Mouse (Mus musculus) left cerebral cortex, adult 11 months (tissue): ENCODE measurements around the gene Gm37240.

ENCODE experiments used
- DNase-seq: peaks from one replicate; pipeline ENCODE4 v3.0.0; 2022; ENCODE audit warnings: low spot score

Gm37240 gene

DNA sequence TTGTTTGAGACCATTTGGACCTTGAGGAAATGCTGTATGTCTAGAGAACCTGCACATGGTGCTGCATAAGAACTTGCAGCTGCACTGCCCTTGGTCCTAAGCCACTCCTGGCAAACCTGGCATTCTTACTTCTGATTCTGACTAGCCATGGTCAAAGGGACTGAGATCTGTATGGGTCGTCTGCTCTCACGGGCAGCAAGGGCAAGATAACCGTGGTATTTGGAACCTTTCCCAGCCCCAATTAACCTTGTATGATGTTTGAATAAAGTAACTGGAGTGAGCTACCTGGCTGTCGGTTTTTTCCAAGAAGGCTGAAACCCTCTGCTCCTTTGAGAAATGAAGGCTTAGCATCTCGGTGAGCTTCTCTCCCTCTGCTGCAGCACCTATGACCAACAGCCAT lies 8.4 kb downstream of the Gm37240 start:
- no peak for DNase-seq

- DNase-seq, result no peak
These were observed 23.3 kb downstream of the Gm37240 start for GRCm38 (mm10) chr3:85863996-85864395.

GRCm38 (mm10) chr3:85862886-85863285 lies 24.4 kb downstream of the Gm37240 start:
- no peak for DNase-seq

- DNase-seq, result no peak
These were observed 26.3 kb downstream of the Gm37240 start for GRCm38 (mm10) chr3:85860996-85861395.

DNA sequence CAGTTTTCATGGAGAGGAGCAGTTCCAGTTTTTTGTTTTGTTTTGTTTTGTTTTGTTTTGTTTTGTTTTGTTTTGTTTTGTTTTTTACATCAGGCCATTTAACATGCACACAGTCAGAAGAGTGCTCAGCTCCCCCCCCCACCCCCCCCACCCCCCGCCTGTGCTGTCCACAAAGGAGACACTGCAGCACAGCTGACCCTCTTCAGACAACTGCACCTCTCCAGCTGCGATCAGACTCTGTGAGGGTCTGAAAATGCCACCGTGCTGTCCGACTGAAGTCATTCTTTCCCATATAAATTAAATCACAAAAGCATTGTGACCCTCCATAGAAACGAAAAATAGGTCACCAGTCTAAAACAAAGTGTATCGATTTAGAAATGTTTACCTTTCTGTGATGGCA lies 28.0 kb downstream of the Gm37240 start:
- no peak for DNase-seq

GRCm38 (mm10) chr3:85858140-85859135 lies 28.9 kb downstream of the Gm37240 start:
- no peak for DNase-seq

DNA sequence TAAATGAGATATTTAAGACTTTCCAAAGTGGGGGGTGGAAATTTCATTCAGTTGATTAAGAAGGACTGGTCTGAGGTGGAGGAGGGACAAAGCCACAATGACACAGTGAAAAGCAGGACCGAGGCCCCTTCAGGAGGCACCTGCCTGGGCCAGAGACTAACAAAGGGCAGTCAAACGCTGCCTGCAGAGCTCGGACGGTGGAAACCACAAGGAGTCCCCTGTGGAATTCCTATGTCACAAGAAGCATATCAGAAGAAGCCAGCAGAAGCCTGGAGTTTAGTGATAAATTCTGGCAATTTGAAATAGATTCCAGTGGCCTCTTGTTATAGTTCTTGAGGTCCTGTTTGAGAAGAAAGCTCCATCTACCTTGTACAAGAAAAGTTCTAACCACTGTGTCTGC lies 30.2 kb downstream of the Gm37240 start:
- no peak for DNase-seq

DNA sequence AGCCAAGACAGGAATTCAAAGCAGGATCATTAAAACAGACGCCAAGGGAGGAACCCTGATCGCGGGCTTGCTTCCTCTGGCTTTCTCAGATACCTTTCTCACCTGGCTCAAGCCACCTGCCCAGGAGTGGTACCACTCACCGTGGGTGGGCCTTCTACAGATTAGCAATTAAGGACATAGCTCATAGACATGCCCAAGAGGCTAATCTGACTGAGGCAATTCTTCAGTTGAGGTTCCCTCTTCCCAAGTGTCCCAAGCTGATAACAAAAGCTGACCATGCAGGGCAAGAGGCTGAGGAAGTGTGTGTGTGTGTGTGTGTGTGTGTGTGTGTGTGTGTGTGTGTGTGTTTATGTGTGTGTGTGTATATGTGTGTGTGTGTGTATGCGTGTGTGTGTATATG lies 31.4 kb downstream of the Gm37240 start:
- no peak for DNase-seq

DNA sequence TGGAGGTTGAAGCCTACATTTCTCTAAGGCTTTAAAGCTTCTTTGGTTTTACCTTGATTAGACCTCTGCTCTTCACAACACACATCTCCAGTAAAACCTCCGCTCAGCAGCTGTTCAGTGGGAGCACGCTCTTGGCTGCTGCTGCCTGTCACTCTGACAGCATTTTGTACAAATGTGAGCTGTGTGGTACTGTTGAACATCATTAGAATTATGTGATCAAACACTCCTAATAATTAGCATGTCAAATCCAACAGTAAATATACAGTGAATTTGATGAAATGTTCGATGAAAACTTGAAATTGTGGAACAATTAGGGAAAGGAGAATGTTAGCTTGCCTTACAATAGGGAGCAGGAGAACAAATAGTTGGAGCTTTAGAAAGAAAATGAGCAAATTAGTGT lies 32.3 kb downstream of the Gm37240 start:
- no peak for DNase-seq

GRCm38 (mm10) chr3:85854143-85854542 lies 33.2 kb downstream of the Gm37240 start:
- DNase-seq, result no peak

DNA sequence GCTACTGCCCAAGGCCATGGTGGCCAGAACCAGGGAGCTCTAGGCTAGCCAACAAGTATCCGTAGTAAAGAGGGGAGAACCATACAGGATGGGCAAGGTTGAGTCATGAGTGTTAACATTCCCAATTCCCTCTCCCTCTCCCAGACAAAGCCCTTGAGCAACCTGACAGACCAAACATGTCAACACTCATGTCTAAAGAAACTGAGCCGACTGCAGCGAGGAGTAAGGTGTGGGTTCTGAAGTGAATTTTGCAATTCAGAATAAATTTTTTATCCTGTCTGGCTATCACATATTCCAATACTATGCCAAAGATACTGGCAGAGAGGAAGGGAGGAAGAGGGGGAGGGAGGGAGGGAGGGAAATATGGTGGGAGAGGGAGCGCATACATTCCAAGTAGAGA lies 33.6 kb downstream of the Gm37240 start:
- DNase-seq, result no peak

DNA sequence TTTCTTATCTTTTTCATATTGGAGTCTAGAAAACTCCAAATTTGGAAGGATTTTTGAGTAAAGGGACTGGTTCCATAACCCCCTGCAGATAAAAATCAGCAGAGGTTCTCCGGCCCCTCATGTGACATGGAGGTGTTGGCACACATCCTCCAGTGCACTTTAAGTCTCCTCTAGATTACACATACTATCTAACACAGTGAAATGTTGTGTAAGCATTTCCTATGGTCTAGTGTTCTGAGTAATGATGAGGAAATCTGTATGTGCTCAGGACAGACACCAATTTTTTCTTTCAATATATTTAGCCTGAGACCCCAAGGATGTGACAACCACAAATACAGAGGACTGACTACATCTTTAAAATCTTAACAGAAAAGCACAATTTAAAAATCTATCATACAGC lies 37.2 kb downstream of the Gm37240 start:
- DNase-seq, result no peak

- DNase-seq, result no peak
These were observed 41.0 kb downstream of the Gm37240 start for GRCm38 (mm10) chr3:85846316-85846715.

DNA sequence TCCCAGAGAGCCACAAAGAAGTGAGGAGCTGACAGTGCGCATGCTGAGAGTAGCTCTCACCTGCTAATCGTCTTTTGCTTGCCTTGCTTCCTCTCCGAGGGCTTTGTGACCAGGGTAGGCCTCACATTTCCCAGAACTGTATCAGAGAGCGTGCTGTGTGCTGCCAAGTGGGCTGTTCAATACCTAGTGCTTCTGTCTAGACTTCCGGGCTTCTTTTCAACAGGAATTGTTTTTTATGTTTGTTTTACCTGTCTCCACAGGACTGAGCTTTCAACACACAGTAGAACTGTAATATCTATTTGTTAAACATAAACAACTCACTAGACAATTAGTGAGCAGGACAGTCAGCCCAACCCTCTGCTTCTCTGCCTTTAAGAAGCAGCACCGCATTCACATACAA lies 42.0 kb downstream of the Gm37240 start:
- DNase-seq, result no peak

GRCm38 (mm10) chr3:85842881-85843218 lies 44.5 kb downstream of the Gm37240 start:
- no peak for DNase-seq

DNA sequence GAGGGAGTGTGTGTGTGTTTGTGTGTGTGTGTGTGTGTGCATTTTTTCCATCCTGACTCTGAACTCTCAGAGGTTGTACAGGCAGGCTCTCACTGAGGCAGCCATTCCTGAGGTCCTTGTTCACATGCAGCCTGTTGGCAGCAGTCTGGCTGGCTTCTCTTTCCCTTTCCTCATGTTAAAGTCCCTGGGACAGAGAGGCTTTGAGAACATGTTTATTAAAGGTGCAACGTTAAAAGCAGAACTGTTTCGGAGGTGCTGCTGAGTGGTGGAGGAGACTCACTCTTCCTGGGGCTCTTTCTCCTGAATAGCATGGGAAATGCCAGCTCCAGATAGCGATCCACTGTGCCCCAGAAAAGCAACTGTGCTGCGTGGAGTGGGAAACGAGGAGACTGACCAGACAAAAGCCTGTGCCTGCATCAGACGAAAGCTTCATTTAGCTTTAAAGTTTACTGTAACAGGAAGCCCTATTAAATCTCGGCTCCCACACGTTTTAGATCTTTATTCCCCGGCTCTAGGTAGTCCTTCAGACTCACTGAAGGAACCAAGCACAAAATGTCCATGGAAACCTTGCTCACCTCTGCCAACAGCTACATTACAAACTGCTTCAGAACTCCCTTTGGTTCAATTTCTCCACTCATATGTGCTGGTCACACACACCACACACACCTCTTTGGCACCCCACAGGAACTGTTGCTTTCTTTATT lies 45.0 kb downstream of the Gm37240 start:
- no peak for DNase-seq

DNA sequence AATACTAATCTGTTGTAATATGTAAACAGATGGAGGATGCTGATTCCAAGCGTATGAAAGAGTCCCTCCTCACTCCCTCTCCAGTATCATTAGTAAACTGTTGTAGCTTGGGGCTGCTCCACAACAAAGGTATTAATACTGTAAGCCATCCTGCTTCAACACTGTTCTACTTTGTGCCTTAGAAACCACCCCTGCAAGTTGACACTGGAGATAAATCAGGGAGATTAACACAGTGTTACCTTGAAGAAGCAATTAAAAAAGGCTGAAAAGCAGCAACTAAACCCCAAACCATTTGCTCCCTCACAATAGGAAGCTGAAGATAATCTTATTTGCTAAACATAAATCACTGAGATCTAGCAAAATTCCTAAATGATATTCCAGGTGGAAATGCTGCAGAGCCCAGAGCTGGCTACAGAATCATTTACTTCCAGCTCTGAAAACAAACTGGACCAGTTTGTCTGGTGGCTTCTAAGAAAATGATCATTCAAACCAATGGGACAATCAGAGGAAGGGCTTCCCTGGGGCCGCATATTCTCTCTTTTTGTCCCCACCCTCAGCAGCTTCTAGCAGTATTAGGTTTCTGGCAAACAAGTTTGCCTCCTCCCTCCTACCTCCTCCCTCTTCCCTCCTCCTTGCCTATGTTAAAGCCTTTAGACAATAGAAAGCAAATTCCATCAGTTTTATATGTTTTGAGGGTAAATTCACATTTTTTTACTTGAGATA lies 45.7 kb downstream of the Gm37240 start:
- no peak for DNase-seq

DNA sequence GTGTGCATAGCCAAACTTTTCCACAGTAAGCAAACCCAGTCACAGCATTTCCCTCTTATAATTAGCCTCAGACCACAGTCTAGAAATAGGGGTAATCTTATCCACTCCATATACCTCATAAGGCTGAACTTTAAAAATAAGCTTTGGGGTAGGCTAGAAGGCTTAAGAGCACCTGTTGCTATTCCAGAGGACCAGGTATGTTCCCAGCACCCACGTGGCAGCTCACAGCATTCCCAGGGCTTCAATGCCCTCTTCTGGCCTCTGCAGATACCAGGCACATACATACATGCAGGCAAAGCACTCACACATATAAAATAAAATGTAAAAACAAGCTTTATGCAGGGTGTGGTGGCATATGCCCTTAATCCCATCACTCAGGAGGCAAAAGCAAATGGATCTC lies 53.7 kb downstream of the Gm37240 start:
- no peak for DNase-seq

- DNase-seq, result no peak
These were observed 54.7 kb downstream of the Gm37240 start for GRCm38 (mm10) chr3:85832490-85833155.

- DNase-seq, result no peak
These were observed 55.5 kb downstream of the Gm37240 start for GRCm38 (mm10) chr3:85831785-85832184.

DNA sequence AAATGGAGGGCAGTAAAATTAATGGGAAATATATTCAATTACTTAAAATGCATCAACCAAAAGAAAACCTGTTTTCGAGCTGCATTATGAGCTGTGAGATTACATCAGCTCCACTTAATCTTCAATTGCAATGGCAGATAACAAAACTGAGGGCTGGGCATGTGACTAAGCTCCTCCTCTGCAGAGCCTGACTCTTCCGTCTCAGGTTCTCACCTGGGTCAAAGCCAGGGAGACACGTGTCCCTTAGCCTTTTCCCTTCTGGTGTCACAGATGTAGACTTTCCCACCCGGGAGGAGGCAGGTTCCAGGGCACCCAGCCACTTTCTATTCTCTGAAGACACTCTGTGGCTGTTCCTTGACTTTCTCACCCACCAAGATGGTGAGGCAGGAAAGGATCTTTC lies 58.3 kb downstream of the Gm37240 start:
- no peak for DNase-seq

- DNase-seq, result no peak
These were observed 59.5 kb downstream of the Gm37240 start for GRCm38 (mm10) chr3:85827815-85828214.
